Mouse (Mus musculus) left cerebral cortex, adult 2 months (tissue): Measurements from ENCODE around the gene Nus1. TPM values are rescaled to one million over a fixed set of nuclear protein-coding genes. Genes with fewer than 3 reads are reported as not detected.

Source experiments
- DNase-seq, 2 experiments: peaks; one replicate each; pipeline ENCODE4 v3.0.0; 2021 to 2022; ENCODE audit warnings: low spot score in 2 of 2, mixed read lengths in 1 of 2; ENCODE audit errors: extremely low spot score in 1 of 2
- H3K27ac ChIP-seq: fragments of 200-600 bp; 2 replicates; pipeline ENCODE4 v1.8.1; 2022
- H3K4me3 ChIP-seq: fragments of 200-600 bp; 2 replicates; pipeline ENCODE4 v1.8.1; 2022
- CTCF ChIP-seq: fragments of 200-600 bp; IDR thresholded peaks from 2 replicates; pipeline ENCODE4 v1.8.1; 2022; ENCODE audit warnings: antibody characterized with exemption, mild to moderate bottlenecking, moderate library complexity
- intact Hi-C: fragments of 180-260 bp; cut with DNase I; formaldehyde crosslinking; loops from one replicate; pipeline ENCODE4 v1.15.1; 2025
- total RNA-seq, 2 experiments: library from RNA; stranded (reverse); gene quantifications; 2 replicates each; pipeline ENCODE4 v1.2.3; 2021

Nus1 gene
- total RNA-seq, 2 experiments from 2014 or later: 63.4 to 66.7 TPM

DNA sequence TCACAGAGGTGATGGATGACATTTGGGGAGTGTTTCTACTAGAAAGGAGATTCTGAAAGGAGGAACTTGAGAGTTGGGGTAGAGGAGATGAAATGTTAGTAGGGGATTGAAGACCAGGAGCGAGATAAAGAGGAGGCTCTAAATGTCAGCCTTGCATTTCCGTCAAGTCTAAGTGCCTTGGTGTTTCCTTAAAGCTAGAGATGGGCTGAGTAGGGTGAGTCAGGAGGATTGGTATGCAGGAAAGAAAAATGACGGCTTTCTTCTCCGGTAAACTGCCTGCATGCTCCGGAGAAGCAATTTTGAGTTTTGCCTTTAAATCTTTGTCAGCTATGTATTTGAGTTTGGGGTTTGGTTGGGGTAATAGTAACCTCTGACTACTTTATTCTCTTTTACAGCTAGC lies 1.6 kb downstream of the Nus1 start:
- DNase-seq: no peak
- no peak for TF ChIP-seq CTCF
- H3K27ac ChIP-seq: no peak overlapping the region
- peak overlapping the region; percentile 93 for H3K4me3 ChIP-seq
- intact Hi-C loops: loop anchor here (10.0 kb wide), 2 partner anchors 624 to 886 kb away; no protein-coding TSS in a partner anchor

DNA sequence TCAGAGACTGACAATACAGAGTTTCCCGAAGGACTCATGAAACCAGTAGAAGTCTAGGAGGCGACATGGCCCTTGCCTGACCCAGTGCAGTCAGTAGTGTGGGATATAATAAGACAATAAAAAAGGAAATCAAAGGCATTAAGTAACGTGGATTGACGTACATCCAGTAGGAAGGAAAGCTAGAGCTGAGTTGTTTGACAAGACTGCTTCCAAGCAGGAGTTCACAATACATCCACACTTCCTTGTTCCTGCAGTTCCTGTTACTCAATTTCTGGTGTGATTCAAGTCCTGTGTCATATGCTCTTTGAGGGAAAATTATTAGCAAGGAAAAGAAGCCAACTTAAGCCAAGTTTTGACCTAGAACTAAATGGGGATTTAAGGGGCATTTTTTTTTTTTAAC lies 2.1 kb downstream of the Nus1 start:
- intact Hi-C loops: loop anchor here (10.0 kb wide), 2 partner anchors 625 to 885 kb away; no protein-coding TSS in a partner anchor
- TF ChIP-seq CTCF: no peak
- no peak overlapping the region for H3K27ac ChIP-seq
- peak overlapping the region; percentile 93 for H3K4me3 ChIP-seq
- DNase-seq: no peak

DNA sequence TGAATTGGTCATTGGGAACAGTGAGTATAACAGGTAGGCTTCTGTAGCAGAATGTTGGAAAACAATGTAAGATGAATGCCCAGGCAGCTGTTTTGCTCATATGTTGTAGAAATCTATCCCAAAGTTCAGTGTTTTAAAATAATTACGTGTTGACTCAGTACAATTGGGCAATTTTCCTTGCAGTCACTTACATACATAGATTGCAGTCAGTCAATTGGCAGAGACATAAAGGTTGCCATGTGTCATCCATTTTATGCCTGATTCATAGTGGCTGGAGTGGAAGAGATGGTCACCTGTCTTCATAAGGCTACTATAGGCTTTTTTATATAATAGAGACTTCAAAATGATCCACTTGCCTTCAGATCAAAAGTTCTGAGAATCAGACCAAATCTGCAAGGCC lies 3.2 kb downstream of the Nus1 start:
- H3K27ac ChIP-seq: no peak overlapping the region
- intact Hi-C loops: no loop called here
- DNase-seq: no peak
- no peak for TF ChIP-seq CTCF
- H3K4me3 ChIP-seq: no peak overlapping the region

DNA sequence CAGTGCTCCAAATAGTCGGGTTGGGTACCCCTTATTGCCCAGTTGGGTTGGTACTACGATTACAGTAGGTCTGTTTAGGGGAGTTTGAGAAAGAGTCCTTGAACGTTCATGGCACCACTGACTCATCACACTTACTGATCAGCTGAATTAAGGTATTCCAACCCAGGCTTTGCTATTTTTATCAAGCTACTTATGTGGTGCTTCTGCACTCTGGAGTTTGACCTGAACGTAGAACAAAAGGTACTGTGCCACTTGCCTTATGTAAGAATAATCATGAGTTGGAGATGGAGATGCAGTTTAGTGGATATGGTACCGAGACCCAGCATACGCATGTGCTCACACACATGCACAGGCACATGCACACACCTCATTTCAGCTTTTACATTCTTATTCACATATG lies 4.4 kb downstream of the Nus1 start:
- intact Hi-C loops: no loop called here
- Histone ChIP-seq H3K4me3 (no peak overlapping the region), H3K27ac (no peak overlapping the region)
- no peak for DNase-seq
- TF ChIP-seq CTCF: no peak

DNA sequence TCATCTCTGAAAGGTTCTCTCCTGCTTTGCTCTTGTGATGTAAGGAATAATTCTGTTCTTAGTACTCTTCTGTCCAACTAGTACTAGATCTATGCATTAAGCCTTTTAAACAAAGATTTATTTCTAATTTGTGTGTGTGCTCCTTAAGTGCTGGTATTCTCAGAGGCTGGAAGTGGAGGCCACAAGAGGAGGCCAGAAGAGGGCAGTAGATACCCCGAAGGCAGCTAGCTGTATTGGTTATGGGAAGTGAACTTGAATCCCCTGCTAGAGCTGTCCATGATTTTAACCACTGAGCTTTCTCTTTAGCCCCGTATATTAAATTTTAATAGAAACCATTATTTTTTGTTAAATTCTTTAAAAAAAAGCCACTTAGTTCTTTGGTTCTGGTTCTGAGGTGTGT lies 5.8 kb downstream of the Nus1 start:
- Histone ChIP-seq H3K4me3 (no peak overlapping the region), H3K27ac (no peak overlapping the region)
- TF ChIP-seq CTCF: peak; percentile 46
- no peak for DNase-seq
- intact Hi-C loops: no loop called here

DNA sequence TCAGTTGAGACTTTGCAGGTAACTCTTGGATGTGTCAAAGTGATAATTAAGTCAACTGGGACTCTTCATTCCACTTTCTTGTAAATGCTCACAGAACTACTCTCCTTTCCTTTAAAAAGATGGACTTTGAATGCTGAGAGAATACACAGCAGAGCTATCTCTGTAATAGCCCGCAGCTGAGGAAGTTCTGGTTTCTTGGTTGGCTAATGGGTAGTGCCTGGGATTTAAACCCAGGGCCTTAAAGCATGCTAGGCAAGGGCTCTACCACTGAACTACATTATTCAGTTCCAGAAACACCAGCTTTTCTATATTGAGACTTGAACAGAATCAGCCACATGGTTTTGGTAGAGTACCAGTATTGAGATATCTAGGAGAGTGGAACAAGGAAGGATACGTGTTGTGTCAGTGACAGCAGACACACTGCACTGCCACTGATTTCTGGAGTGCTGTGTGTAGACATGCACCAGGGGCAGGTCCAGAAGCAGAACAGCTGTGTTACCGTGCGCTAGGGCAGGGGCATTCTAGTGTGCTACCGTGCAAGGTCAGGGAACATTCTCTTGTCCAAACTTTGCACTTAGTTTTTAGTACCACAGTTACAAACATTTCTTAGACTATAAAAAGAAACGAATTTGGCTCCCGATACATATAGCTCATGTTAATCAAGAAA lies 9.1 kb downstream of the Nus1 start:
- intact Hi-C loops: no loop called here
- no peak overlapping the region for H3K27ac ChIP-seq

DNA sequence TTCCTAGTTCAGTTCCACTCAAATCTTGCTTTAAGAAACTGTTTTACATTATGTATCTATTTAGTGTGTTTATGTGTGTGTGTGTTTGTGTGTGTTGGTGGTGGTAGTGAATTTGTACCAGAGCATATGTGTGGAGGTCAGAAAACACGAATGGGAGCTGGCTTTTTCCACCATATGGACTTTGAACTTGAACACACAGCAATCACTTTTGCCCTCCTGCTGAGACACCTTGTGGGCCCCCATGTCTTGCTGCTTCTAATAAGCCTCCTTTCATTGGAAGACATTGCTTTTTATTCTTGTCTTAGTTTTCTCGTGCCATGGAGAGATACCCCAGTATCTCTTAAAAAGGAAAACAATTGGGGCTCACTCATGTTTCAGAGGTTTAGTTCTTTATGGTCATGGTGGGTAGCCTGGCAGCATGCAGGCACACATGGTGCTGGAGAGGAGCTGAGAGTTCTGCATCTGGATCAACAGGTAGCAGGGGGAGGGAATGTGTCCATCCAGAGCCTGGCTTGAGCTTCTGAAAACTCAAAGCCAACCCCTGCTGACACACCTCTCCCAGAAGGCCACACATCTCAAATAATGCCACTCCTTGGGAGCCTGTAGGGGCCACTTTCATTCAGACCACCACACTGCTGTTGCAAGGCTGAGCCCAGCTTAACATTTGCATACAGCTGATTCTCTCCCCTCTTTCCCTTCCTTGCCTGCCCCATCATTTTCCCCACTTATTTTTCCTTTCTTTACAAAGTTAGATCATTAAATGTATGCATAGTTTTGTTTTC lies 10.5 kb downstream of the Nus1 start:
- H3K27ac ChIP-seq: no peak overlapping the region
- TF ChIP-seq CTCF: no peak
- no peak for DNase-seq
- intact Hi-C loops: no loop called here
- H3K4me3 ChIP-seq: no peak overlapping the region

More for the DNA sequence above, 9.1 kb downstream of the Nus1 start:
- no peak for TF ChIP-seq CTCF
- DNase-seq: no peak
- no peak overlapping the region for H3K4me3 ChIP-seq

DNA sequence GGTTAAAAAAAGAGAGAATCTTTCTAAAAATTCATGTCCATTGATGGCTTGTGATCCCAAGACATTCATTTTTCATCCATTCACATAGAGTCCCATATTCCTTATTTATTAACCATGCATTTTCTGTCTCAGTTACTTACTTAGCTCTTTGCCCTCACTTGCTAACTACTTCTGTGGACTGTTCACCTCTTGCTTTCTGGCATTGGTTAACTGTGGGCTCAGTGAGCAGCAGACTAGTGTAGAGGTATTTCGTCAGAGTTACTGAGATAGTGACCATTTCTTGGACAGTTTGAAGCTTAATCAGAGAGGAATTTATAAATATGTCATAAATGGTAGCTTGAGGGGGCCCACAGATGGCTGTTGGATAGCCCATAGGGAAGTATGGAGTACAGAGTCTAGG lies 13.6 kb downstream of the Nus1 start:
- no peak overlapping the region for H3K4me3 ChIP-seq
- no peak overlapping the region for H3K27ac ChIP-seq
- DNase-seq: no peak
- intact Hi-C loops: no loop called here
- TF ChIP-seq CTCF: no peak

DNA sequence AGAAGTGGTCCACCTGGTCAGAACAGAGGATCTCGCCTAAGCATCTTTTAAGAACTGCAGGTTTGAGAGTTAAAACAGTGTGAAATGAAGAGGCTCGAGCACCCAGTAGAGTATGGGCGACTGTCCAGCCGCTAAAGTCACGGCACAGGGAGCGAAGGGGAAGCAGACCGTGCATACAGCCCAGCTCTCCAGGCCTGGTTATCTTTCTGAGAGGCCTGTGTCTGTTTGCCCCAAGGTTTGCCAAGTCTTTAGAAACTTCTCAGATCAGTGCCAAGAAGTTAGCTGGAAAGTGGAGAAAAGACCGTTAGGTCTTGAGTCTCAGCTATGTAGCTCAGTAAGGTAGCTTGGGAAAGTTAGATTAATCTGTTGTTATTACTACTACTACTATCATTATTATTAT lies 17.5 kb downstream of the Nus1 start:
- DNase-seq: no peak
- H3K4me3 ChIP-seq: no peak overlapping the region
- intact Hi-C loops: no loop called here
- no peak for TF ChIP-seq CTCF
- H3K27ac ChIP-seq: no peak overlapping the region

DNA sequence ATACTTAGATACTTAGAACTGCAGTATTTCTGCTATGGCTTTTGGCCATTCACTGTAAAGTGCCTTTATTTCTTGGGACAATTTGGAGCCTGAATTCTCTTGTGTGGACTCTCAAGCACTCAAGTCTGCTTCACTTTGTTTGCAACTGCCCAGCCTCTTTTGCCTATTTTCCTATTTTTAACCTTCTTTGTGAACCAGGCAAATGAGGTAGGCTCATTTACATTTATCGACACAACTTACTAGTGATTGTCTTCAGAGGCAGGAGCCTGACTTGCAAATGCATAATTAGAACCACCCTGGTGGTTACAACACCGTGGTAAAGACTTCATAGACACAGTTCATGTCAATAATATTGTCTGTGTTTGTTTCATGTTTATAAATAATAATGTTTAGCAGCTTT lies 43.3 kb downstream of the Nus1 start:
- no peak for DNase-seq
- TF ChIP-seq CTCF: no peak
- intact Hi-C loops: no loop called here
- Histone ChIP-seq H3K4me3 (no peak overlapping the region), H3K27ac (no peak overlapping the region)

DNA sequence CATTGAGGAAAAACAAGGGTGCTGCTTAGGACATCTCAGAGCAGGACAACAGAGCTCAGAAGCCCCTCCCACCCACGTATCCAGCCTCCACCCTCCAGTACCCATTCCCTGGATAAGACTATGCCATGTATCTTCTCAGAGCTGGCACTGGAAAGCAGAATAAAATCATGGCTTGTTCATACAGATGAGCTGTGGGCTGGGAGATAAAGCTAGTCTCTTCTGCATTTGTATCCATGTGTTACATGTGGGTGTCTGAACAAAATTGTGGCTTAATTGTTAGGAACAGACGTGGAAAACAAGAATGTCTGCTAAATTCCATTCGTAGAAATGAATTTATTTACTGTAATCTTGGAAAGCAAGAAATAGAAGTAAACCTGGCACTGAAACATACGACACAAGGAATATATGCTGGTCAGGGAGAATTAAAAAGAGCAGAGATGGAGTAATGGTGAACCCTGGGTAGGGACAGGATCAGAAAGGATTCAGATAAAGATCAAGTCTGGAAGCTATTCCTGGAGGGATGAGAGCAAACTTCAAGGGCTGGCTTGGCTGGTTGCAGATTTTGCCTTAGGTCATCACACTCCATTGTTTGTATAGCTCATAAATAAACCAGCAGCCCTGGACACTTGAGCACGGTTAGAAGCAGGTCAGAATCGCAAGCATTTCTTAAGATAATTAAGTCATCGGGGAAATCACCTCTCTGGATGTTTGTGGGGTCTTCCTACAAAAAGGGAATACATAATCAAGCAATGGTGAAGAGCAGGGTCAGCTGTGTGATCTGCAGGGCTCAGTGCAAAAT lies 46.8 kb downstream of the Nus1 start:
- no peak overlapping the region for H3K27ac ChIP-seq
- H3K4me3 ChIP-seq: no peak overlapping the region
- DNase-seq: no peak
- intact Hi-C loops: no loop called here
- TF ChIP-seq CTCF: no peak

DNA sequence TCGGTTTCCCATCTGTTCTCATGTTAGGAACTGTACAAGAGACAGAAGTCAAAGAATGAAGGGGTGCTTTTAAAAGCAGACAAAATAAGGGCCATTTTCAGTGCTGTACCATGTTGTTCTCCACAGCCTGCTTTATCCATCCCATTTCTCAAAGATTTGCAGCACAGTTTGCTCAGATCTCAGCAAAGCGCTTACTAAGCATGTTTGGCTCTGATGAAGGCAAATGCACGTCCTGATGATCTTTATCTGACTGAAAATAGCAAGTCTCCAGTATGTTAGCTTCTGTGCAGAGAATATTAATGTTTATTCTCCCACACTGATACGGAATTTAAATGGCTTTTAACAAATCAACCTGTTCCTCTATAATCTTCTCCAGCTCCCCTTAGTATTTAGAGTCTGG lies 54.2 kb downstream of the Nus1 start:
- no peak for TF ChIP-seq CTCF
- H3K27ac ChIP-seq: no peak overlapping the region
- no peak for DNase-seq
- H3K4me3 ChIP-seq: no peak overlapping the region
- intact Hi-C loops: no loop called here

Other genes with a start within 250 kb of the Nus1 start
- not detected for gene Ros1, start 222.3 kb upstream of the Nus1 start, total RNA-seq
- 1 to 10 TPM; 5.1 to 5.7 TPM for gene Dcbld1, start 183.9 kb upstream of the Nus1 start, total RNA-seq
- gene Gm26741, start 58.8 kb upstream of the Nus1 start, total RNA-seq: not detected
- 10 to 100 TPM; 42.5 to 47.4 TPM for gene Gopc, start 35.4 kb upstream of the Nus1 start, total RNA-seq
- not detected for gene Nepn, start 28.6 kb upstream of the Nus1 start, total RNA-seq